Mouse (Mus musculus) myocyte (in vitro differentiated cells): ENCODE measurements at regions not wholly inside any gene's neighbourhood (a gene's known extent, or its start where the extent isn't known, plus 50 kb on each side); places are given as distances from the start of the nearest gene placed in this dataset.

Experiments
- E2F4 ChIP-seq: IDR thresholded peaks from one replicate; pipeline ENCODE4 v1.6.1; 2011; ENCODE audit warnings: mild to moderate bottlenecking, control low read depth, moderate library complexity; ENCODE audit not compliant: insufficient read depth
- POLR2A ChIP-seq: IDR thresholded peaks from one replicate; pipeline ENCODE4 v1.6.1; 2011; ENCODE audit warnings: low read depth, mild to moderate bottlenecking, control low read depth, moderate library complexity; ENCODE audit not compliant: insufficient read length

- TF ChIP-seq E2F4 (no peak), POLR2A (no peak)
These were observed 273.3 kb upstream of the Ppargc1a start for GRCm38 (mm10) chr5:51840638-51841329.
